Mouse (Mus musculus): ENCODE data around the gene Abcg3. TPM values are rescaled to one million over a fixed set of nuclear protein-coding genes. Genes with fewer than 3 reads are reported as not detected.

Gene Abcg3
- total RNA-seq (2023), result 1 to 10 TPM; 1.7 to 2.0 TPM

GRCm38 (mm10) chr5:104982535-104982934, at the start of gene Abcg3:
Gene Abcg3 (minus strand): TSS chr5:104982718.

Other genes with a start within 250 kb of the Abcg3 start
- 1 to 10 TPM; 1.1 to 1.4 TPM for gene Zfp951, start 122.6 kb downstream of the Abcg3 start, total RNA-seq (2023)
- gene Gbp9, start 156.8 kb upstream of the Abcg3 start, total RNA-seq (2023), result 1 to 10 TPM; 7.5 to 8.5 TPM
- 1 to 10 TPM; 1.4 to 1.8 TPM for gene Gbp8, start 156.8 kb upstream of the Abcg3 start, total RNA-seq (2023)
- 1 to 10 TPM; 2.8 to 3.0 TPM for gene Gbp4, start 156.9 kb upstream of the Abcg3 start, total RNA-seq (2023)